Mouse (Mus musculus) heart, adult 2 months (tissue): ENCODE data around the gene Tmem139. TPM values are rescaled to one million over a fixed set of nuclear protein-coding genes. Genes with fewer than 3 reads are reported as not detected.
A peak's percentile ranks its signal among the peaks of the same experiment; 100 is the strongest.

ENCODE experiments used
- DNase-seq, 2 experiments: peaks; one replicate each; pipeline ENCODE4 v3.0.0; 2021
- H3K27ac ChIP-seq: fragments of 200-600 bp; 2 replicates; pipeline ENCODE4 v1.8.1; 2022
- H3K27me3 ChIP-seq: fragments of 200-500 bp; 2 replicates; pipeline ENCODE4 v1.6.1; 2012; ENCODE audit warnings: mild to moderate bottlenecking, low read length, inconsistent platforms, mixed read lengths; ENCODE audit not compliant: control insufficient read depth, insufficient read depth
- H3K36me3 ChIP-seq: fragments of 200-500 bp; 2 replicates; pipeline ENCODE4 v1.6.1; 2012; ENCODE audit warnings: low read length, inconsistent platforms; ENCODE audit not compliant: control insufficient read depth, insufficient read depth
- H3K4me1 ChIP-seq: fragments of 200-500 bp; 2 replicates; pipeline ENCODE4 v1.6.1; 2011; ENCODE audit warnings: low read length; ENCODE audit not compliant: control insufficient read depth, insufficient read depth
- H3K4me3 ChIP-seq: fragments of 200-600 bp; 2 replicates; pipeline ENCODE4 v1.8.1; 2022
- H3K79me2 ChIP-seq: fragments of 200-500 bp; replicated peaks from 2 replicates; pipeline ENCODE4 v1.6.1; 2012; ENCODE audit warnings: mild to moderate bottlenecking, inconsistent platforms, low read length, moderate library complexity, mixed read lengths; ENCODE audit not compliant: control insufficient read depth, insufficient read depth
- H3K9ac ChIP-seq: fragments of 200-500 bp; 2 replicates; pipeline ENCODE4 v1.6.1; 2012; ENCODE audit warnings: low read depth, mild to moderate bottlenecking, control low read depth, inconsistent platforms, low read length, mixed read lengths
- CTCF ChIP-seq: fragments of 200-600 bp; IDR thresholded peaks from 2 replicates; pipeline ENCODE4 v1.8.1; 2022; ENCODE audit warnings: antibody characterized with exemption, mild to moderate bottlenecking, moderate library complexity
- EP300 ChIP-seq: fragments of 200-500 bp; IDR thresholded peaks from 2 replicates; pipeline ENCODE4 v1.6.1; 2011; ENCODE audit warnings: low read depth, low read length, control low read depth; ENCODE audit not compliant: insufficient read depth
- POLR2A ChIP-seq: fragments of 200-500 bp; IDR thresholded peaks from 2 replicates; pipeline ENCODE4 v1.6.1; 2011; ENCODE audit warnings: mild to moderate bottlenecking, low read depth, low read length, control low read depth; ENCODE audit not compliant: insufficient read depth
- WGBS: fragments of 180-500 bp; shearing (Covaris S2); methylation state at CpG from one replicate; pipeline ENCODE4 v1.1.7; 2018; 5-methylcytosine and 5-hydroxymethylcytosine counted together
- intact Hi-C: fragments of 180-260 bp; cut with DNase I; formaldehyde crosslinking; loops from one replicate; pipeline ENCODE4 v1.15.1; 2025
- polyA plus RNA-seq: library from polyadenylated mRNA; depleted of rRNA; stranded (reverse); fragments of >200 nt; gene quantifications from 2 replicates; pipeline ENCODE4 v1.2.3, GENCODE M21; 2012
- total RNA-seq, 2 experiments: library from RNA; stranded (reverse); gene quantifications; 2 replicates each; pipeline ENCODE4 v1.2.3; 2021

Gene Tmem139
- total and polyA plus RNA-seq, 3 experiments: 0.21 to 0.33 TPM; not detected in 1

GRCm38 (mm10) chr6:42247981-42248380, 13.8 kb upstream of the Tmem139 start:
- no peaks in the 10 kb centered on the region for H3K36me3 ChIP-seq

GRCm38 (mm10) chr6:42251791-42252190, 10.0 kb upstream of the Tmem139 start:
- Histone ChIP-seq H3K79me2 (no peaks in the 10 kb centered on the region), H3K27me3 (no peaks in the 10 kb centered on the region), H3K4me1 (no peaks in the 10 kb centered on the region), H3K9ac (no peak overlapping the region), H3K4me3 (no peak overlapping the region), H3K27ac (no peak overlapping the region), H3K36me3 (no peaks in the 10 kb centered on the region)
- WGBS: 82% methylated on average over 4 of the region's 4 CpGs
- no peak for TF ChIP-seq EP300
- no peak for TF ChIP-seq CTCF
- TF ChIP-seq POLR2A: no peak
- intact Hi-C loops: no loop called here
- no peak for DNase-seq

More at GRCm38 (mm10) chr6:42247981-42248380, 13.8 kb upstream of the Tmem139 start:
- H3K4me1 ChIP-seq: no peaks in the 10 kb centered on the region; the same call in 1 of the 2 replicates
- no peak for DNase-seq
- no peaks in the 10 kb centered on the region for H3K27me3 ChIP-seq
- no peak overlapping the region for H3K4me3 ChIP-seq
- no peak overlapping the region for H3K27ac ChIP-seq
- WGBS: 89% methylated on average over 1 of the region's 1 CpGs
- H3K9ac ChIP-seq: no peak overlapping the region
- TF ChIP-seq CTCF (no peak), EP300 (no peak), POLR2A (no peak)
- intact Hi-C loops: no loop called here
- H3K79me2 ChIP-seq: no peaks in the 10 kb centered on the region

- Histone ChIP-seq H3K79me2 (no peaks in the 10 kb centered on the region), H3K4me1 (no peaks in the 10 kb centered on the region), H3K36me3 (no peaks in the 10 kb centered on the region), H3K9ac (no peak overlapping the region), H3K27ac (no peak overlapping the region), H3K4me3 (no peak overlapping the region), H3K27me3 (no peaks in the 10 kb centered on the region)
- TF ChIP-seq EP300 (no peak), CTCF (no peak)
- intact Hi-C loops: no loop called here
- DNase-seq: no peak
- 53% methylated on average over 2 of the region's 2 CpGs for WGBS
Measured at GRCm38 (mm10) chr6:42253103-42253502, 8.7 kb upstream of the Tmem139 start.

GRCm38 (mm10) chr6:42257303-42257863, 4.4 kb upstream of the Tmem139 start:
- peak; percentile 76 for TF ChIP-seq CTCF
- no peak for TF ChIP-seq EP300
- TF ChIP-seq POLR2A: no peak
- WGBS: 21% methylated on average over 11 of the region's 11 CpGs
- H3K9ac ChIP-seq: no peak overlapping the region
- no peak overlapping the region for H3K27ac ChIP-seq
- no peaks in the 10 kb centered on the region for H3K36me3 ChIP-seq
- H3K4me1 ChIP-seq: no peaks in the 10 kb centered on the region
- no peaks in the 10 kb centered on the region for H3K79me2 ChIP-seq
- H3K4me3 ChIP-seq: no peak overlapping the region
- intact Hi-C loops: no loop called here
- H3K27me3 ChIP-seq: no peaks in the 10 kb centered on the region
- DNase-seq: peak; percentile 60 to 65

- TF ChIP-seq CTCF (no peak), POLR2A (no peak), EP300 (no peak)
- no peak for DNase-seq
- intact Hi-C loops: loop anchor here (10.0 kb wide), 2 partner anchors 434 to 496 kb away; no protein-coding TSS in a partner anchor
Measured at GRCm38 (mm10) chr6:42260430-42260829, 1.3 kb upstream of the Tmem139 start.

GRCm38 (mm10) chr6:42264626-42265312, 3.0 kb downstream of the Tmem139 start, which contains the start of gene Casp2:
Gene Casp2 (plus strand): TSS chr6:42264985.
- TF ChIP-seq CTCF (peak; percentile 98; the same call in 1 of the 2 replicates), EP300 (peak; percentile 87; the same call in 1 of the 2 replicates), POLR2A (peak; percentile 71)
- H3K27me3 ChIP-seq: no peaks in the 10 kb centered on the region
- H3K36me3 ChIP-seq: peaks cover 9% of the 10 kb centered on the region
- H3K4me1 ChIP-seq: peaks cover 2% of the 10 kb centered on the region
- peak within 1 kb of the TSS; percentile 95 for H3K9ac ChIP-seq
- WGBS: under 1% methylated on average over 50 of the region's 51 CpGs
- DNase-seq: peak; percentile 98
- H3K4me3 ChIP-seq: peak within 1 kb of the TSS; percentile 97
- intact Hi-C loops: loop anchor here (1.0 to 10.0 kb wide), 6 partner anchors 19 to 500 kb away; partner anchors contain the start of genes Gstk1 and Zyx
- no peaks in the 10 kb centered on the region for H3K79me2 ChIP-seq
- H3K27ac ChIP-seq: peak within 1 kb of the TSS; percentile 98

More at GRCm38 (mm10) chr6:42260430-42260829, 1.3 kb upstream of the Tmem139 start:
- no peaks in the 10 kb centered on the region for H3K27me3 ChIP-seq
- no peak overlapping the region for H3K9ac ChIP-seq
- no peak overlapping the region for H3K4me3 ChIP-seq
- no peaks in the 10 kb centered on the region for H3K4me1 ChIP-seq
- H3K79me2 ChIP-seq: no peaks in the 10 kb centered on the region
- WGBS: 43% methylated on average over 6 of the region's 6 CpGs
- H3K36me3 ChIP-seq: no peaks in the 10 kb centered on the region
- no peak overlapping the region for H3K27ac ChIP-seq
